Mouse (Mus musculus): ENCODE measurements at regions not wholly inside any gene's neighbourhood (a gene's known extent, or its start where the extent isn't known, plus 50 kb on each side); places are given as distances from the start of the nearest gene placed in this dataset.
A peak's percentile ranks its signal among the peaks of the same experiment; 100 is the strongest.

- WGBS, result 94% methylated on average over 12 of the region's 12 CpGs
- no peak overlapping the region for H3K4me2 ChIP-seq
- 0 out of 2 replicates have a peak, but pooled peaks cover 6% of the 10 kb centered on the region for H3K9me3 ChIP-seq
- H3K36me3 ChIP-seq, result no peaks in the 10 kb centered on the region
- H3K27ac ChIP-seq, result no peak overlapping the region
- H3K27me3 ChIP-seq (replicated peaks), result no peaks in the 10 kb centered on the region
- no peaks in the 10 kb centered on the region for H3K4me1 ChIP-seq
- ATAC-seq (ENCODE audit: insufficient read depth, low FRiP score, low read depth), result no peak
- no peak overlapping the region for H3K4me3 ChIP-seq (replicated peaks)
- no peak overlapping the region for H3K9ac ChIP-seq
Measured at GRCm38 (mm10) chr12:105898580-105899293, 111.3 kb upstream of the Vrk1 start.

GRCm38 (mm10) chr12:105899294-105899909, 110.6 kb upstream of the Vrk1 start:
- H3K9me3 ChIP-seq, result 0 out of 2 replicates have a peak, but pooled peaks cover 6% of the 10 kb centered on the region
- H3K4me1 ChIP-seq, result no peaks in the 10 kb centered on the region
- H3K4me3 ChIP-seq (replicated peaks), result no peak overlapping the region
- no peak overlapping the region for H3K27ac ChIP-seq
- H3K36me3 ChIP-seq, result no peaks in the 10 kb centered on the region
- 65% methylated on average over 9 of the region's 9 CpGs for WGBS
- no peak overlapping the region for H3K9ac ChIP-seq
- no peak overlapping the region for H3K4me2 ChIP-seq
- H3K27me3 ChIP-seq (replicated peaks), result no peaks in the 10 kb centered on the region
- ATAC-seq (ENCODE audit: insufficient read depth, low FRiP score, low read depth), result no peak

GRCm38 (mm10) chr12:105900479-105900878, 109.5 kb upstream of the Vrk1 start:
- Histone ChIP-seq H3K4me2 (no peak overlapping the region), H3K4me1 (no peaks in the 10 kb centered on the region), H3K4me3 (replicated peaks) (no peak overlapping the region), H3K36me3 (no peaks in the 10 kb centered on the region), H3K9me3 (0 out of 2 replicates have a peak, but pooled peaks cover 5% of the 10 kb centered on the region), H3K27ac (no peak overlapping the region), H3K27me3 (replicated peaks) (no peaks in the 10 kb centered on the region), H3K9ac (no peak overlapping the region)
- 82% methylated on average over 6 of the region's 6 CpGs for WGBS
- no peak for ATAC-seq (ENCODE audit: insufficient read depth, low FRiP score, low read depth)

GRCm38 (mm10) chr12:105903072-105903471, 107.0 kb upstream of the Vrk1 start:
- H3K9me3 ChIP-seq, result no peaks in the 10 kb centered on the region
- H3K4me3 ChIP-seq (replicated peaks), result no peak overlapping the region
- no peak overlapping the region for H3K27ac ChIP-seq
- H3K27me3 ChIP-seq (replicated peaks), result no peaks in the 10 kb centered on the region
- no peak overlapping the region for H3K4me2 ChIP-seq
- no peaks in the 10 kb centered on the region for H3K36me3 ChIP-seq
- ATAC-seq (ENCODE audit: insufficient read depth, low FRiP score, low read depth), result no peak
- WGBS, result 46% methylated on average over 8 of the region's 8 CpGs
- H3K4me1 ChIP-seq, result no peaks in the 10 kb centered on the region
- no peak overlapping the region for H3K9ac ChIP-seq

GRCm38 (mm10) chr12:105906584-105906983, 103.4 kb upstream of the Vrk1 start:
- WGBS, result 29% methylated on average over 7 of the region's 7 CpGs
- H3K9me3 ChIP-seq, result no peaks in the 10 kb centered on the region
- no peak overlapping the region for H3K4me3 ChIP-seq (replicated peaks)
- H3K9ac ChIP-seq, result no peak overlapping the region
- H3K27me3 ChIP-seq (replicated peaks), result no peaks in the 10 kb centered on the region
- H3K4me2 ChIP-seq, result no peak overlapping the region
- H3K36me3 ChIP-seq, result no peaks in the 10 kb centered on the region
- H3K4me1 ChIP-seq, result no peaks in the 10 kb centered on the region
- H3K27ac ChIP-seq, result no peak overlapping the region
- no peak for ATAC-seq (ENCODE audit: insufficient read depth, low FRiP score, low read depth)

GRCm38 (mm10) chr12:105907851-105908620, 102.0 kb upstream of the Vrk1 start:
- Histone ChIP-seq H3K9ac (no peak overlapping the region), H3K4me2 (no peak overlapping the region), H3K4me3 (replicated peaks) (no peak overlapping the region), H3K27ac (no peak overlapping the region), H3K9me3 (no peaks in the 10 kb centered on the region), H3K27me3 (replicated peaks) (no peaks in the 10 kb centered on the region), H3K4me1 (no peaks in the 10 kb centered on the region), H3K36me3 (no peaks in the 10 kb centered on the region)
- WGBS, result 62% methylated on average over 13 of the region's 13 CpGs
- ATAC-seq (ENCODE audit: insufficient read depth, low FRiP score, low read depth), result no peak

GRCm38 (mm10) chr12:105911556-105911955, 98.5 kb upstream of the Vrk1 start:
- Histone ChIP-seq H3K27me3 (replicated peaks) (no peaks in the 10 kb centered on the region), H3K27ac (no peak overlapping the region), H3K36me3 (no peaks in the 10 kb centered on the region), H3K9ac (no peak overlapping the region), H3K9me3 (no peaks in the 10 kb centered on the region), H3K4me3 (replicated peaks) (no peak overlapping the region), H3K4me2 (no peak overlapping the region), H3K4me1 (no peaks in the 10 kb centered on the region)
- 57% methylated on average over 9 of the region's 9 CpGs for WGBS
- no peak for ATAC-seq (ENCODE audit: insufficient read depth, low FRiP score, low read depth)

GRCm38 (mm10) chr12:105917388-105917963, 92.6 kb upstream of the Vrk1 start:
- no peaks in the 10 kb centered on the region for H3K27me3 ChIP-seq (replicated peaks)
- no peak overlapping the region for H3K27ac ChIP-seq
- 82% methylated on average over 10 of the region's 10 CpGs for WGBS
- H3K4me1 ChIP-seq, result no peaks in the 10 kb centered on the region
- H3K4me2 ChIP-seq, result no peak overlapping the region
- ATAC-seq (ENCODE audit: insufficient read depth, low FRiP score, low read depth), result no peak
- no peak overlapping the region for H3K9ac ChIP-seq
- no peaks in the 10 kb centered on the region for H3K36me3 ChIP-seq
- H3K9me3 ChIP-seq, result no peaks in the 10 kb centered on the region
- H3K4me3 ChIP-seq (replicated peaks), result no peak overlapping the region

GRCm38 (mm10) chr12:105918775-105919174, 91.3 kb upstream of the Vrk1 start:
- H3K4me1 ChIP-seq, result no peaks in the 10 kb centered on the region
- no peaks in the 10 kb centered on the region for H3K36me3 ChIP-seq
- no peak overlapping the region for H3K27ac ChIP-seq
- no peaks in the 10 kb centered on the region for H3K9me3 ChIP-seq
- WGBS, result 57% methylated on average over 12 of the region's 12 CpGs
- ATAC-seq (ENCODE audit: insufficient read depth, low FRiP score, low read depth), result peak; percentile 80; the same call in 1 of the 2 replicates
- no peak overlapping the region for H3K4me3 ChIP-seq (replicated peaks)
- no peak overlapping the region for H3K9ac ChIP-seq
- no peak overlapping the region for H3K4me2 ChIP-seq
- no peaks in the 10 kb centered on the region for H3K27me3 ChIP-seq (replicated peaks)

GRCm38 (mm10) chr12:105927210-105927609, 82.8 kb upstream of the Vrk1 start:
- H3K9me3 ChIP-seq, result no peaks in the 10 kb centered on the region
- H3K9ac ChIP-seq, result no peak overlapping the region
- no peak overlapping the region for H3K4me2 ChIP-seq
- H3K27ac ChIP-seq, result no peak overlapping the region
- no peaks in the 10 kb centered on the region for H3K36me3 ChIP-seq
- H3K27me3 ChIP-seq (replicated peaks), result no peaks in the 10 kb centered on the region
- 93% methylated on average over 7 of the region's 7 CpGs for WGBS
- ATAC-seq (ENCODE audit: insufficient read depth, low FRiP score, low read depth), result no peak
- no peaks in the 10 kb centered on the region for H3K4me1 ChIP-seq
- H3K4me3 ChIP-seq (replicated peaks), result no peak overlapping the region

GRCm38 (mm10) chr12:105929456-105929921, 80.5 kb upstream of the Vrk1 start:
- Histone ChIP-seq H3K27ac (no peak overlapping the region), H3K9ac (no peak overlapping the region), H3K9me3 (no peaks in the 10 kb centered on the region), H3K4me1 (no peaks in the 10 kb centered on the region), H3K4me2 (no peak overlapping the region), H3K27me3 (replicated peaks) (no peaks in the 10 kb centered on the region), H3K36me3 (no peaks in the 10 kb centered on the region), H3K4me3 (replicated peaks) (no peak overlapping the region)
- 49% methylated on average over 12 of the region's 12 CpGs for WGBS
- no peak for ATAC-seq (ENCODE audit: insufficient read depth, low FRiP score, low read depth)
